Mouse (Mus musculus): ENCODE results near the gene Krt12. TPM values are rescaled to one million over a fixed set of nuclear protein-coding genes. Genes with fewer than 3 reads are reported as not detected.

The Krt12 gene
- not detected in 2 replicates for polyA plus RNA-seq (2014; fragmentation: Nextera tagmentation; extraction: Ambion mirVana)

DNA sequence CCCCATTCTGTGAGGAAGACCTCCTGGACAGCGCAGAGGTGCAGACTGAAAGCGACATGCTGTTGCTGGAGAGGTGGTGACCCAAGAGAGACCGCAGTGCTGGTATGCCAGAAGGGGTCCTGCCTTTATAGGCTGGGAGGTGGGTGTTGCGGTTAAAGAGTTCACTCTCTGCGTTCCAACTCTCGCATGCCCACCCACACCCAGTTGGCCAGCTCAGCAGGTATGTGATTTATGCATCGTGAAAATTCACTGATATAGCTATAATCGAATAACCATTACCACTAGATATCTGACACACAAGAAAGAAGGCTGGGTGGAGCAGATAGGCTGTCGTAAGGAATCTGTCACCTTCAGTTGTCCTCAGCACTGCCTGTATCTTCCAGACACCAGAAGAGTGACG is at the start of gene Krt12:
TSS of gene Krt12 (minus strand) at position 101 of the 400 bp plus-strand sequence.
- Histone ChIP-seq H3K4me2 (no peak within 1 kb of the TSS), H3K4me1 (ENCODE audit: control insufficient read depth, insufficient read depth, low read length) (no peaks in the 10 kb centered on the region), H3K4me3 (ENCODE audit: low read depth, low read length) (no peak within 1 kb of the TSS), H3K9ac (ENCODE audit: low read length) (no peak within 1 kb of the TSS), H3K27me3 (ENCODE audit: control insufficient read depth, insufficient read depth, low read length) (no peaks in the 10 kb centered on the region), H3K9me3 (ENCODE audit: control insufficient read depth, low read length) (no peaks in the 10 kb centered on the region), H3K27ac (ENCODE audit: low read depth, low read length) (no peak within 1 kb of the TSS), H3K36me3 (ENCODE audit: control insufficient read depth, insufficient read depth, low read length) (no peaks in the 10 kb centered on the region)
- ATAC-seq (ENCODE audit: low FRiP score), result no peak
- 81% methylated on average over 10 of the region's 10 CpGs for WGBS
- no peak for DNase-seq (ENCODE audit: low spot score, missing footprints)

DNA sequence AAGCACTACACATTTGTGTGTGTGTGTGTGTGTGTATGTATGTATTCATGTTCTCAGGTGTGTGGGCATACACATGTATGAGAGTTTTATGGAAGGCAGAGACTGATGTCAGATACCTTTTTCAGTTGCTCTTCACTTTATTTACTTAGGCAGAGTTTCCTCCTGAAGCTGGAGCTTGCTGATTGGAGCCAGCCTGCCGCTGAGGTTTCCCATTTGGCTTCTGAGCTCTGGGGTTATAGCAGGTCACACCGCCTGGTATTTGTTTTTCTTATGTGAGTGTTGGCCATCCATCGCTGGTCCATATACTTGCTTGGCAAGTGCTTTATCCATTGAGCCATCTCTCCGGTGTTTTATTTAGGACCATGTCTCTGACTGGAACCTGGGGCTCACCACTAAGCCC is 47.2 kb upstream of the Krt12 start:
- no peak for DNase-seq (ENCODE audit: low spot score, missing footprints)
- Histone ChIP-seq H3K27me3 (ENCODE audit: control insufficient read depth, insufficient read depth, low read length) (no peaks in the 10 kb centered on the region), H3K4me1 (ENCODE audit: control insufficient read depth, insufficient read depth, low read length) (no peaks in the 10 kb centered on the region), H3K9me3 (ENCODE audit: control insufficient read depth, low read length) (no peaks in the 10 kb centered on the region), H3K36me3 (ENCODE audit: control insufficient read depth, insufficient read depth, low read length) (no peaks in the 10 kb centered on the region), H3K4me3 (ENCODE audit: low read depth, low read length) (no peak overlapping the region), H3K4me2 (no peak overlapping the region), H3K27ac (ENCODE audit: low read depth, low read length) (no peak overlapping the region), H3K9ac (ENCODE audit: low read length) (no peak overlapping the region)
- WGBS, result 85% methylated on average over 4 of the region's 4 CpGs
- ATAC-seq (ENCODE audit: low FRiP score), result no peak

DNA sequence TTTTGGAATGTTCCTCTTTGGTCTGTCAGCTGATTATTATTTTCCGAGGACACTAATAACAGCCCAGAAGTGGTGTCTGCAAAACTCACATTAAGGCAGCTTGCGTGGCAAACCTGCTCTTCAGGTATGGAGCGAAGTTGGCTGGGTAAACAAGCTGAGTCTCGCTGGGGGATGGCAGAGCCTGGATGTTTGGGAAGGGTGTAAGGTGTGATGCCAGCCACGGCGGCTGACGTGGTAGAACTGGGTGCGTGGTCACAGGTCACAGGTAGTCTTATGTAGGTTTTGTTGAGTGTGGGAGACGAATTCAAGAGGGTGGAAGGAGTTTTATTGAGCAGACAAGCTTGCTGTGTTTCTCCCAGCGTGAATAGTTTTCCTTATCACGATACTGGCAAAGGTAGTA is 46.5 kb upstream of the Krt12 start:
- ATAC-seq (ENCODE audit: low FRiP score) (no peak), DNase-seq (ENCODE audit: low spot score, missing footprints) (no peak)
- 89% methylated on average over 11 of the region's 11 CpGs for WGBS
- H3K27ac ChIP-seq (ENCODE audit: low read depth, low read length), result no peak overlapping the region
- H3K27me3 ChIP-seq (ENCODE audit: control insufficient read depth, insufficient read depth, low read length), result no peaks in the 10 kb centered on the region
- H3K9me3 ChIP-seq (ENCODE audit: control insufficient read depth, low read length), result no peaks in the 10 kb centered on the region
- H3K4me1 ChIP-seq (ENCODE audit: control insufficient read depth, insufficient read depth, low read length), result no peaks in the 10 kb centered on the region
- no peaks in the 10 kb centered on the region for H3K36me3 ChIP-seq (ENCODE audit: control insufficient read depth, insufficient read depth, low read length)
- no peak overlapping the region for H3K4me2 ChIP-seq
- H3K4me3 ChIP-seq (ENCODE audit: low read depth, low read length), result no peak overlapping the region
- H3K9ac ChIP-seq (ENCODE audit: low read length), result no peak overlapping the region

DNA sequence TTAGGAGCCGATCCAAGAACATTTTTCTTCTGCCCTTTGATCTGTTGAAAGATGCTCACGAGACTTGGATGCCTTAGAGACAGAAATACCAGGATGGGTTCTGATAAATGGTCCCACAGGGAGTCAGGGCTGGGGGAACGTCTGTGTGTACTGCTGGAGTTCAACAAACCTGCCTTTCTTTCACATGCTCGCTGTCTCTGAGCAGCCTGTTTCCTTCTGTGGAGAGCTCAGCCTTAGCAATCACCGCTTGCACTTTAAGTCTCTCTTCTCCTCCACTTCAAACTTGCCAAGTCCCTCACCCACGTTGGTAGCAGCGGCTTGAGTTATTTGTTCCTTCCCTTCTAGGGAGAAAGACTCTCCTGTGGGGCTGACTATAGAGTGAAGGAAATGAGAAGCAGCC is 44.3 kb upstream of the Krt12 start:
- Histone ChIP-seq H3K4me2 (no peak overlapping the region), H3K9ac (ENCODE audit: low read length) (no peak overlapping the region), H3K27ac (ENCODE audit: low read depth, low read length) (no peak overlapping the region), H3K36me3 (ENCODE audit: control insufficient read depth, insufficient read depth, low read length) (no peaks in the 10 kb centered on the region), H3K27me3 (ENCODE audit: control insufficient read depth, insufficient read depth, low read length) (no peaks in the 10 kb centered on the region), H3K4me1 (ENCODE audit: control insufficient read depth, insufficient read depth, low read length) (no peaks in the 10 kb centered on the region), H3K9me3 (ENCODE audit: control insufficient read depth, low read length) (no peaks in the 10 kb centered on the region), H3K4me3 (ENCODE audit: low read depth, low read length) (no peak overlapping the region)
- ATAC-seq (ENCODE audit: low FRiP score) (no peak), DNase-seq (ENCODE audit: low spot score, missing footprints) (no peak)
- 56% methylated on average over 7 of the region's 7 CpGs for WGBS

DNA sequence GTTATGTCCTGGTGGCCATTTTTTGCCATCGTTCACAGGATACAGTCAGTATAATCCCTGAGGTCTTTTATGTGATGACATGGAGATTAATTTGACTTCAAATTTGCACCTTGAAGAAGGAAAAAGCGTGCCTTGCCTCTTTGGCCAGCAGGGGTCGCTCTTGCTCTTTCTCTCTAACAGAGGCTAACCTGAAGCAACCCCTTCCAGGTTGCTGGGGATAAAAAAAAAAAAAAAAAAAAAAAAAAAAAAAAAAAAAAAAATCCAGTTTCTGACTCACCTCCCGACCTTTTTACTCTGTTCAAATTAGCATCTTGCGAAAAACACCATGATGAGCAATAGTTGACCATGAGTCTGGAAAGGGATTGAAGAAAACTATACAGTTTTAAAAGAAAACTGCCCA is 42.8 kb upstream of the Krt12 start:
- Histone ChIP-seq H3K4me2 (no peak overlapping the region), H3K4me3 (ENCODE audit: low read depth, low read length) (no peak overlapping the region), H3K27ac (ENCODE audit: low read depth, low read length) (no peak overlapping the region), H3K27me3 (ENCODE audit: control insufficient read depth, insufficient read depth, low read length) (no peaks in the 10 kb centered on the region), H3K9ac (ENCODE audit: low read length) (no peak overlapping the region), H3K36me3 (ENCODE audit: control insufficient read depth, insufficient read depth, low read length) (no peaks in the 10 kb centered on the region), H3K9me3 (ENCODE audit: control insufficient read depth, low read length) (no peaks in the 10 kb centered on the region), H3K4me1 (ENCODE audit: control insufficient read depth, insufficient read depth, low read length) (no peaks in the 10 kb centered on the region)
- 8% methylated on average over 5 of the region's 5 CpGs for WGBS
- ATAC-seq (ENCODE audit: low FRiP score) (no peak), DNase-seq (ENCODE audit: low spot score, missing footprints) (peak; percentile 99)

DNA sequence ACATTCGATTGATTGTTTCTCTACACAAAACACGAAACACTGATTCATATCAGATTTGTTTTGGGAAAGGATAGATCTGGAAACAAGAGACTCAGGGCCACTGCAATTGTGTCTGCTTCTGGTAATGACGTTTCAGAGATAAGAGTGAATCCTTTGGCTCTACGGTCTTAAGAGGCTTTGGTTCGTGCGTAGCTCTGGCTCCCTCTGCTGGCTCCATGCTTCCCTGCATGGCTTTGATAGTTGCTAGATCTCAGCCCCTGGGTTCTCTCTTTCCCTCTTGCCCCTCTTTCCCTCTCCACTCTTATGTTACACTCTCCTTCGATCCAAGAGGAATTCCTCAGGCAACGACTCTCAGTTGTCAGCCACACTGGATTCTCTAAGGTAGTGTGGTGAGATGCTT is 41.1 kb upstream of the Krt12 start:
- 12% methylated on average over 8 of the region's 8 CpGs for WGBS
- H3K4me2 ChIP-seq, result no peak overlapping the region
- H3K9ac ChIP-seq (ENCODE audit: low read length), result no peak overlapping the region
- ATAC-seq (ENCODE audit: low FRiP score), result no peak
- no peak overlapping the region for H3K4me3 ChIP-seq (ENCODE audit: low read depth, low read length)
- H3K4me1 ChIP-seq (ENCODE audit: control insufficient read depth, insufficient read depth, low read length), result no peaks in the 10 kb centered on the region
- H3K27me3 ChIP-seq (ENCODE audit: control insufficient read depth, insufficient read depth, low read length), result no peaks in the 10 kb centered on the region
- peak; percentile 97 for DNase-seq (ENCODE audit: low spot score, missing footprints)
- H3K36me3 ChIP-seq (ENCODE audit: control insufficient read depth, insufficient read depth, low read length), result no peaks in the 10 kb centered on the region
- H3K9me3 ChIP-seq (ENCODE audit: control insufficient read depth, low read length), result no peaks in the 10 kb centered on the region
- H3K27ac ChIP-seq (ENCODE audit: low read depth, low read length), result no peak overlapping the region

DNA sequence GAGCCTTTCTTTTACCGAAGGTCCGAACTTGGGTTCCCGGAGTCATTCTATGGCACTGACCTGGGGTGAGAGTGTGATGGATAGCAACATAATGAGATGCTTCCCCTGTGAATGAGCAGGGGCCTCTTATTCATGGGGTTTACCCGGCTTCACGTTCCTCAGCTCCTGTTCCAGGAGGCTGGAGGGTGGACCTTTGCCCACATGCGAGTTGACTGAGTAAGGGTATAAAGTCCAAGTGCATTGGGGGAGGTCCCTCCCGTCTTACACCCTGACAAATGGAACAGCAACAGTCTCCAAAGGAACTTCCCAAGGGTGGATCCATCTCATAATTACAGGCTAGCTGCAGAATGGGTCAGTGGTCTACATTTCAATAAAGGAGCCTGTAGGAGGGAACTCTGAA is 39.7 kb upstream of the Krt12 start:
- no peaks in the 10 kb centered on the region for H3K36me3 ChIP-seq (ENCODE audit: control insufficient read depth, insufficient read depth, low read length)
- no peak overlapping the region for H3K4me2 ChIP-seq
- H3K27me3 ChIP-seq (ENCODE audit: control insufficient read depth, insufficient read depth, low read length), result no peaks in the 10 kb centered on the region
- H3K27ac ChIP-seq (ENCODE audit: low read depth, low read length), result no peak overlapping the region
- H3K9me3 ChIP-seq (ENCODE audit: control insufficient read depth, low read length), result no peaks in the 10 kb centered on the region
- DNase-seq (ENCODE audit: low spot score, missing footprints) (no peak), ATAC-seq (ENCODE audit: low FRiP score) (no peak)
- H3K9ac ChIP-seq (ENCODE audit: low read length), result no peak overlapping the region
- WGBS, result 69% methylated on average over 7 of the region's 7 CpGs
- no peaks in the 10 kb centered on the region for H3K4me1 ChIP-seq (ENCODE audit: control insufficient read depth, insufficient read depth, low read length)
- no peak overlapping the region for H3K4me3 ChIP-seq (ENCODE audit: low read depth, low read length)

DNA sequence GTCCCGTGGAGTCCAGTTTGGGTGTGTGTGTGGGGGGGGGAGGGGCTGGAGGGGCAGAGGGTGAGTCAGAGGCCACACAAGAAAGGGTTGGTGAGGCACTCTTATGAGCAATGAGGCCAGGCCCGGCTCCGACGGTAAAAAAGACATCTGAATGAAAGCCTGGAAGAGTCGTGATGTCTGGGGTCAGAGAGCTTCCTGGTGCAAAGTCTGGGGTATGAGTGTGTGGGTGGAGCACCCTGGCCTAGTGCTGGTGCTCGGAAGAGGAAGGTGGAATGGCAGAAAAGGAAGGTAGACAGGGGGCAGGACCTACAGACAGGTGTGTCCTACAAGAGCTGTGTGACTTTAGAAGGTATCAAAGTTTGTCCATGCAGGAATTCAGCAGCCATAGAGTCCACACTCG is 36.8 kb upstream of the Krt12 start:
- no peak overlapping the region for H3K4me3 ChIP-seq (ENCODE audit: low read depth, low read length)
- no peaks in the 10 kb centered on the region for H3K36me3 ChIP-seq (ENCODE audit: control insufficient read depth, insufficient read depth, low read length)
- no peaks in the 10 kb centered on the region for H3K27me3 ChIP-seq (ENCODE audit: control insufficient read depth, insufficient read depth, low read length)
- no peak for DNase-seq (ENCODE audit: low spot score, missing footprints)
- H3K9me3 ChIP-seq (ENCODE audit: control insufficient read depth, low read length), result no peaks in the 10 kb centered on the region
- H3K27ac ChIP-seq (ENCODE audit: low read depth, low read length), result no peak overlapping the region
- WGBS, result 72% methylated on average over 7 of the region's 7 CpGs
- no peak overlapping the region for H3K4me2 ChIP-seq
- ATAC-seq (ENCODE audit: low FRiP score), result no peak
- H3K4me1 ChIP-seq (ENCODE audit: control insufficient read depth, insufficient read depth, low read length), result no peaks in the 10 kb centered on the region
- no peak overlapping the region for H3K9ac ChIP-seq (ENCODE audit: low read length)

DNA sequence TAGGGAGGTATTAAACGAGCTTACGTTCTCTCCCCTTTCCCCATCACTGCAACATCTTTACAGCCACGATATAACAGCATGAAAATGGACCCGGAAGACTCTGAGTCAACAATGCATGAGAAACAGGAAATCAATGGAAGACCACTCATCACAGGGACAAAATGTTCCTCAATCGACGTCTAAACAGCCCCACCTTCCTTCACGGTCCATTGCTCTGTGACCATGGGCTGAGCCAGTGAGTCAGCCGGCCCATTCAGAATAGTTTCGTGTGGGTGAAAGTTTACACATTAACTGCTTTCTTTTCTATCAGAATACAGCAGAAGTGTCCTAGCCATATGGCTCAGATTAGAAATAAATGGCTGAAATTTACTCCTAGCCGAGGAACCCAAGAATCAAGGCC is 32.7 kb upstream of the Krt12 start:
- Histone ChIP-seq H3K36me3 (ENCODE audit: control insufficient read depth, insufficient read depth, low read length) (no peaks in the 10 kb centered on the region), H3K4me1 (ENCODE audit: control insufficient read depth, insufficient read depth, low read length) (no peaks in the 10 kb centered on the region), H3K27me3 (ENCODE audit: control insufficient read depth, insufficient read depth, low read length) (no peaks in the 10 kb centered on the region), H3K4me3 (ENCODE audit: low read depth, low read length) (no peak overlapping the region), H3K27ac (ENCODE audit: low read depth, low read length) (no peak overlapping the region), H3K9ac (ENCODE audit: low read length) (no peak overlapping the region), H3K4me2 (no peak overlapping the region), H3K9me3 (ENCODE audit: control insufficient read depth, low read length) (no peaks in the 10 kb centered on the region)
- 70% methylated on average over 10 of the region's 10 CpGs for WGBS
- DNase-seq (ENCODE audit: low spot score, missing footprints) (no peak), ATAC-seq (ENCODE audit: low FRiP score) (no peak)

DNA sequence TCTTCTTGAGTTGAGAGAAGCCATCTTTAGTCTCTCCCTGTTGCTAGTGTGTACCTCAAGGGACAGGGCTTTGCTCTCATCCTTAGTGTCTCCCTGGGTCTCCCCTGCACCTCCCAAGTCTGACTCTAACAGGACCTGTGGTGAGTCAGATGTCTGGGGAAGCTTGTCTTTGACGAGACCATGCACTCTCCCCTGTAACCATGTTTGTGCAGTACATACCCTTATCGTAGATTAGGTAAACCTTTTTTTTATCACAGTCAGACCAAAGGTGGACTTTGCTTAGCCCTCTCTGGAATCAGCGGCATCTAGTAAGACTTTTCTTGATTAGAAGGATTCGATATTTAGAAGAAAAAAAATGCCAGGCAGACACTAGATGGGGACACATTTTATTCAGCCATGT is 32.0 kb upstream of the Krt12 start:
- Histone ChIP-seq H3K4me3 (ENCODE audit: low read depth, low read length) (no peak overlapping the region), H3K9me3 (ENCODE audit: control insufficient read depth, low read length) (no peaks in the 10 kb centered on the region), H3K27me3 (ENCODE audit: control insufficient read depth, insufficient read depth, low read length) (no peaks in the 10 kb centered on the region), H3K4me1 (ENCODE audit: control insufficient read depth, insufficient read depth, low read length) (no peaks in the 10 kb centered on the region), H3K27ac (ENCODE audit: low read depth, low read length) (no peak overlapping the region), H3K9ac (ENCODE audit: low read length) (no peak overlapping the region), H3K36me3 (ENCODE audit: control insufficient read depth, insufficient read depth, low read length) (no peaks in the 10 kb centered on the region), H3K4me2 (no peak overlapping the region)
- ATAC-seq (ENCODE audit: low FRiP score) (no peak), DNase-seq (ENCODE audit: low spot score, missing footprints) (no peak)
- WGBS, result 86% methylated on average over 4 of the region's 4 CpGs

Measured in midbrain, embryonic 11.5 days (tissue).